Mouse (Mus musculus) G1E (cell line): ENCODE measurements around the gene Plbd2.

ENCODE experiments used
- CTCF ChIP-seq: IDR thresholded peaks from 2 replicates; pipeline ENCODE4 v1.5.1; 2012; ENCODE audit warnings: low read depth, low read length, inconsistent platforms, mixed read lengths
- GATA1 ChIP-seq: IDR thresholded peaks from 2 replicates; pipeline ENCODE4 v1.6.1; 2012; ENCODE audit warnings: borderline replicate concordance, low read length, inconsistent platforms, mixed read lengths

DNA sequence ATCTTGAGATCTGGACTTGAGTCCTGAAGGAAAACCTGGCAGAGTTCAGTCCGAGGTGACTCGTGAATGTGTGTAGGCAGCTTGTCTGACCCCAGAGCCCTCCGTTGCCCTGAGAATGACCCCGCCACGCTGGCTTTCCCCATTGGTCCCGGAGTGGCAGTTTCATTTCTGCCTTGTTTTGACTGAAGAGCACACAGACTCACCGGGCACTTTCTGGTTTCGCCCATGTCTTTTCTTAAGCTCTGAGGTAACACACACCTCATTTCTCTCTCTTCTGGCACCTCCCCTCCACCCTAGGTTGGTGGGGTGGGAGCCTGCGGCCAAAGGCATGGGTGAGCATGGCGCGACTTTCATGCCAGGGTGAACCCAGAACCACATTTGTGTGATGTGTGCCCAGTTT lies 22.9 kb upstream of the Plbd2 start:
- no peak for TF ChIP-seq CTCF
- no peak for TF ChIP-seq GATA1
